Mouse (Mus musculus) cortical plate, adult 2 months (tissue): ENCODE data around the gene Sp6.

Experiments
- CTCF ChIP-seq: fragments of 200-500 bp; IDR thresholded peaks from 2 replicates; pipeline ENCODE4 v1.5.1; 2011; ENCODE audit warnings: mild to moderate bottlenecking, control low read depth, low read length; ENCODE audit not compliant: insufficient read depth; ENCODE audit errors: extremely low read depth
- POLR2A ChIP-seq: fragments of 200-500 bp; IDR thresholded peaks from 2 replicates; pipeline ENCODE4 v1.6.1; 2011; ENCODE audit warnings: mild to moderate bottlenecking, low read length, control low read depth; ENCODE audit not compliant: insufficient read depth; ENCODE audit errors: extremely low read depth

DNA sequence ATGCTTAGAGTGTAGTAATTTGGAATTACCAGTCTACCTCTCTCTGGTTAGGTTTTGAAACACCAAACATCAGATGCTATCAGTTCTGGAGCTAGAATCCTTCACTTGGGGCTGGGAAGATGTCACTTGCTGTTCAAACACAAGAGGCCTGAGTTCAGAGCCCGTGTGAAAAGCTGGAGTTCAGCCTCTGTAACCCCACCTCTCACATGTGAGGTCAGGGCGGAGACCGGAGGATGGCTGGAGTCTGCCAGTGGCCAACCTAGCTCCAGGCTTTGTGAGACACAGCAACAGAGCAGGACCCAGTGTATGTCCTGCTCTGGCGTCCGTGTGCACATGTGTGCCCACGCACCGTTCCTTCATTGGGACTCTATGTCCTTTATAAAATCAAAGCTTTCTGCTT, 33.9 kb upstream of the Sp6 start:
- TF ChIP-seq POLR2A (no peak), CTCF (no peak)
